Mouse (Mus musculus): ENCODE measurements around the gene Gse1.

Gene Gse1

GRCm38 (mm10) chr8:120515214-120515613 is 287.0 kb downstream of the Gse1 start:
- DNase-seq (ENCODE audit: low spot score in 2 of 2): no peak

DNA sequence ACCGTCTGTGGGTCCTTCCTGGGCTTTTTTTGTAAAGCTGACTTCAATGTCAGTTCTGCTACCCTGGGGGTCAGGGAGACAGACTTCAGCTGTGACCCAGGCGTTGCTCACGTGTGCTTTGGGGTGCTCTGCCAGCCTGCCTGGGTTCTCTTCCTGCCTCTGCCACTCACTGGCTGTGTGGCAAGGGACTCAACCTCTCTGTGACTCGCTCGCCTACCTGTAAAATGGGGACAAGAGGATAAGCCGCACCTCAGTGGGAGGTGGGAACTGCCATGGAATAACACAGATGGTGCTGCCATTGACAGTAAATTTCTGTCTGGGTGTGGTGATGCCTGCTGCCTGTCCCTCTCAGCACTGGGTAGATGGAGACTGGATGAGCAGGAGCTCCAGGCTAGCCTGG is 287.4 kb downstream of the Gse1 start:
- DNase-seq (ENCODE audit: low spot score in 2 of 2): no peak

GRCm38 (mm10) chr8:120516182-120516755 is 288.0 kb downstream of the Gse1 start:
- DNase-seq (ENCODE audit: low spot score in 2 of 2): no peak

- no peak for DNase-seq (ENCODE audit: low spot score in 2 of 2)
Observed at GRCm38 (mm10) chr8:120517666-120518410, 289.6 kb downstream of the Gse1 start.

DNA sequence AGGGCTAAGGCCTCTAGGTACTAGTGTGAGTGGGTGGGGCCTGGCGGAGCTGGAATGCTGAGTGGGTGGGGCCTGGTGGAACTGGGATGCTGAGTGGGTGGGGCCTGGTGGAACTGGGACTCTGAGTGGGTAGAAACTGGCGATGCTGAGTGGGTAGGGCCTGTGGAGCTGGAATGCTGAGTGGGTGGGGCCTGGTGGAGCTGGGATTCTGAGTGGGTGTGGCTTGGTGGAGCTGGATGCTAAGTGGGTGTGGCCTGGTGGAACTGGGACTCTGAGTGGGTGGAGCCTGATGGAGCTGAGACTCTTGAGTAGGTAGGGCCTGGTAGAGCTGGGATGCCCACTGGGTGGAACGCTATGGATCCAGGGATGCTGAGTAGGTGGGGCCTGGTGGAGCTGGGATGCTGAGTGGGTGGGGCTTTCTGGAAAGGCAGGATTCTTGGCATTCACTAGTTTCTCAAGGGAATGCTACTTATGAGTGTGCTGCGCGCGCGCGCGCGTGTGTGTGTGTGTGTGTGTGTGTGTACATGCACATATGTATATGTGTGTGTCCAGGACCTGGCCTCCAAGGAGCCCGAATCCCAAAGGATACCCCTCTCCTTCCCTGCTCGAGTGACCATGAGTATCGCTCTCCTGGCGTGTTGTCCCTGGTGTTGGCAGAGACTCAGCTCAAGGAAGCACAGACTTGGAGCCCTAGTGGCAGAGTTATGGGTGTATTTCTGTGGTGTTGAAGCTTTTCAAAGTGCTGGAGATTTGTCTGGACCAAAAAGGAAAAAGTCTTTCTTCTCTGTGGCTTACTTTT is 290.7 kb downstream of the Gse1 start:
- DNase-seq (ENCODE audit: low spot score in 2 of 2): no peak

DNA sequence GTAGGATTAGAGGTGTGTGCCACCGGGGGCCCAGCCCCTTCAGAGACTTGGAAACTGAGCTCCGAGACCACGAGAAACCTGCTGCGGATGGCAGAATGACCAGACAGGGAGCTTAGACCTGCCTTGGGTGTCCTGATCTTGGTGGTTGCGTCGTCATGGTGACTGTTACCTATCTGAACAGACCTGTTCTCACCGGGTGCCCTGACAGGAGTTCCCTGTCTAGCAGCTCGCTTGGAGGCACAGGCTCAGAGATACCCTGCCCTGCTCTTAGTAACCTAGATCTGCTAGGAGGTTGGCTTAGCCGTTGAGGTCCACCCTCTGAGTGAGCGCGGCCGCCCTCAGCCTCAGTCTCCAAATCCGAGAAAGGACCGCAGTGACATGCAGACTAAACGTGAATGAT is 292.0 kb downstream of the Gse1 start:
- DNase-seq (ENCODE audit: low spot score in 2 of 2): no peak

- DNase-seq (ENCODE audit: low spot score in 2 of 2): no peak
Observed at GRCm38 (mm10) chr8:120520707-120521590, 292.7 kb downstream of the Gse1 start.

GRCm38 (mm10) chr8:120521591-120521965 is 293.3 kb downstream of the Gse1 start:
- no peak for DNase-seq (ENCODE audit: low spot score in 2 of 2)

GRCm38 (mm10) chr8:120523641-120524040 is 295.4 kb downstream of the Gse1 start:
- no peak for DNase-seq (ENCODE audit: low spot score in 2 of 2)

DNA sequence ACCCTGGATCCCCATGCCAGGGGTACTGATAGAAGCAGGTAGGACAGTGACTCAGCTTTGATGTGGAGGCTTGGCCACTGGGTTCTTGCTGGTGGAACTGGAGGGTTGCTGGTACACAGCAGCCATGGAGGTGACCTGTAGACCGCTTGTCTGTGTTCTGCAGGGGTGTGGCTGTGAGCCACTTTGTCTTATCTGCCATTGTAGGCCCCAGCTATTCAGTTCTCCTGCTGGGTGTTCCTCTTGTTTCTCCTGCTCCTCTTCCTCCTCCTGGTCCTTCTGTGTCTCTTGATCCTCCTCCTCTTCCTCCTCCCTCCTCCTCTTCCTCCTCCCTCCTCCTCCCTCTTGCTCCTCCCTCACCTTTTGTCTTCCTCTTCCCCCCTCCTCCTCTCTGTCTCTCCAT is 296.9 kb downstream of the Gse1 start:
- no peak for DNase-seq (ENCODE audit: low spot score in 2 of 2)

DNA sequence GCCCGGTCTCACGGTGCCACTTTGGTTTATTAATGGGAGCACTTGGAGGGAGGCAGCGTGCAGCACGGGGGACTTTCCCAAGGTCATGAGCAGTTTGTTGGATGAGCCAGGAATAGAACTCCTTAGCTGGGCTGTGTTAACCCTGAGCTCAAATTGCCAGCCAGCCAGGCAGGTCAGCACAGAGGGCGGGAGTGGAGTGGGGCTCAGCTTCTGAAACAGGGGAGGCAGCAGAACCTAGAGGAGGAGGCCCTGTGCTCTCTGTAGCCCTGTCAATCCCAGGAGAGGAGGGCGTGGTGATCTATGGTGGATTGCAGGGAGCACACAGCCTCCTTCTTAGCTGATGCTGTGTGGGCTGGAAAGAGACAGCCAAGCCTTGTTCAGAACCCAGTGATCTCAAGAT is 297.6 kb downstream of the Gse1 start:
- no peak for DNase-seq (ENCODE audit: low spot score in 2 of 2)

DNA sequence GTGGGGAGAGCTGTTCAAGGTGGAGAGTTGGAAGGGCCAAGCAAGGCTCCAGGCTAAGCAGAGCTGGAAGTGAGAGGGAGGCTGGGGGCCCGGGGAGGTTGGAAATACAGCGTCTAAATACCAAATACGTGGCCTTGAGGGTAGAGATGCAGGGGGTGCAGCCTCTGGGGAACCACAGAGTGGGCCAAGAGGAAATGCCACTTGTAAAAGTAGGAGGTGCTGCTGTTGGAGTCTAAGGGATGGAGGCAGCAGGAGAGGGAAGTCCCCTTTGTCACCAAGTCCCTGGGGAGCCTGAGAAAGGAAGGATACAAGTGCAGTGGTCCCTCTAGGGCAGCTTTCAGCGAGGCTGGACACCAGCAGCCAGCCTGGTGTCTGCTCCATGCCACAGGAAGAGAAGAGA is 298.3 kb downstream of the Gse1 start:
- no peak for DNase-seq (ENCODE audit: low spot score in 2 of 2)

DNA sequence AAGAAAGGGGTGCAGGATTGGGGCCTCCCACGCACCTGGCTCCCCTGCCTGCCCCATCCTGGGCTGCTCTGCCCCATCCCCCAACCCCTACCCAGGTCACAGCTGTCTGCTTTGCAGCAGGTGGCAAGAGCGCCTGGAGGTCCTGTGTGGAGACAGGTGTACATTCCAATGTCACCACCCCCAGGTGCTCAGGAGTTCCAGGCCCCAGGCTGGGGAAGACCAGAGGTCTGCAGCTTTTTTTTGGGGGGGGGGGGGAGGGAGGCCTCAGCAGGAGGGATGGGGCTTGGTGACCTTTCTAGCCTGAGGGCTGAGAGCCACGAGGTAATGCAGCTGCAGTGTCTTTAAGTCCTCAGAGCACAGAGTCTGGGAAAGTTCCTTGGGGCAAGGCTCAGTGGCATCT is 300.1 kb downstream of the Gse1 start:
- no peak for DNase-seq (ENCODE audit: low spot score in 2 of 2)

DNA sequence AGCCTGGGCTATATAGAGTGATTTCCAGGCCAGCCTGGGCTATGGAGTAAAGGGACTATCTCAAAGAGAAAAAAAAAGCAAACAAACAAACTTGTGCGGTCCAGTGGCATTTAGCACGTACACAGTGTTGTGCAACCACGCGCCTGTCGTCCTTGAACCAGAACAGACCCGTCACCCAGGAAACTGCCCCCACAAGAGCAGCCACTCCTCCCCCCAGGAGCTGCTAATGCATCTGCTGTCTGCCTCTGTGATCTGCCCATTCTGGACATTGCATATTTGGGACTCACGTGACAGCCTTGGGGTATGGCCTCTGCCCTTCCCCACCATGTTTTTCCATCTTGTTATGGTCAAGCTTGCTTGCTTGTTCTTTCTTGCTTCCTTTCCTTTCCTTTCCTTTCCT is 301.0 kb downstream of the Gse1 start:
- DNase-seq (ENCODE audit: low spot score in 2 of 2): no peak

DNA sequence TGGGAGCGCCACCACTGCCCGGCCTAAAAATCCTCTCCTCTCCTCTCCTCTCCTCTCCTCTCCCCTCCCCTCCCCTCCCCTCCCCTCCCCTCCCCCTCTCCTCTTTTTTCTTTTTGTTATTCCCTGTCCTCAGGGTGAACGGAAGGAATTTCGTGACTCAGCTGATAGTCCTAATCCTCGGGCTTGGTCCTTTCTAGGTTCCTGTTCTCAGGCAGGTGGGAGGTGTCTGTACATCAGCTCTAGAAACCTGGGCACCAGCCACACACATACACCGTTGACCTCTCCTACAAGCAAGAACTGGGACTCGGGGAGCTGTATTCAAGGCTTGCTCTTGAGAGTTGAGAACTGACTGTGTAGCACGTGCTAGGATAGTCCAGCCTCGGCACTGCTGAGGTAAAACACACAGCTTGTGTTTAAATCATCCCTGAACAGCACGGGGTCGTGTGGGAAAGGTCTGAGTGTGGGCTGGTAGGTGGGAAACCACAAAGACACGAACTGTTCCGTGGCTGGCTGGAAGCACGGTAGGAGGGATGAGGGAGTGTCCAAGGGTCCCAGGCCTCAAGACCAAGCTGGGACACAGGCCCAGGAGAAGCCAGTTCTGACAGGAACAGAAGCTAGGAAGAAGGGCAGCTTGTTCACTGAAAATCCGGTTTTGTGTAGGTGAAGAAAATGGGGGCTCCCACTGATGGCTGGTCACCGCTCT is 302.8 kb downstream of the Gse1 start:
- DNase-seq (ENCODE audit: low spot score in 2 of 2): no peak

- DNase-seq (ENCODE audit: low spot score in 2 of 2): no peak
Observed at GRCm38 (mm10) chr8:120531775-120532516, 303.7 kb downstream of the Gse1 start.

DNA sequence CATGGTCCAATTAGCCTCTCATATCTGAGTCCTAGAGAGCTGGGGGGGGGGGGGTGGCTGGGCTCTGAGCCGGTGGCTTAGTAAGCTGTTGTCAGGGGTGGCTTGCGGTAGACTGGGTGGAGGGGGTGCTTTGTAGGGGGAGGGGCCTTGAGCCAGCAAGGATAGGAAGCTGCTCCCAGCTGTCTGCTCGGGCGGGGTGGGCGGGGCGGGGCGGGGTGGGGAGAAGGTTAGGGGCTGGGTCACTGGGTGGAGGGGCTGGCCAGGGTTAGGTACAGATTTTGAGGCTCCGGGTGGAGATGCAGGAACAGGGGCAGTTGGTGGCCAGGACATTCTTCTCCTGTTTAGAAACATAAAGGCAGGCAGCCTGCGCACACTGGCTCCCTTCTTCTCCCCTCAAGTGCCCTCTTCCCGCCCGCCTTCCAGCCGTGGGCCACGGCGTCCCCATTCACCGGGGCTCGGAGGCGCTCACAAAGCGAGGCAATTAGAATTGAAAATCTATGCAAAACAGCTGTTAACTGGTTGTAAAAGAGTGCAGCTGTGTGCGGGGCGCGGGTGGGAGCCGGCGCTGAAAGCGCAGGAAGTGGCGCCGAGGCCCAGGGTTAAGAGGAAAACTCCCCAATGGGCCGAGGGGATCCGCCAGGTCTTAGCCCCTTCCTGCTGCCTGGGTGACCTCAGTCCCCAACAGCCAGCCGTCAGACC is 304.4 kb downstream of the Gse1 start:
- DNase-seq (ENCODE audit: low spot score in 2 of 2): peak in 1 of 2 experiments; percentile 74

- no peak for DNase-seq (ENCODE audit: low spot score in 2 of 2)
Observed at GRCm38 (mm10) chr8:120533380-120533779, 305.1 kb downstream of the Gse1 start.

DNA sequence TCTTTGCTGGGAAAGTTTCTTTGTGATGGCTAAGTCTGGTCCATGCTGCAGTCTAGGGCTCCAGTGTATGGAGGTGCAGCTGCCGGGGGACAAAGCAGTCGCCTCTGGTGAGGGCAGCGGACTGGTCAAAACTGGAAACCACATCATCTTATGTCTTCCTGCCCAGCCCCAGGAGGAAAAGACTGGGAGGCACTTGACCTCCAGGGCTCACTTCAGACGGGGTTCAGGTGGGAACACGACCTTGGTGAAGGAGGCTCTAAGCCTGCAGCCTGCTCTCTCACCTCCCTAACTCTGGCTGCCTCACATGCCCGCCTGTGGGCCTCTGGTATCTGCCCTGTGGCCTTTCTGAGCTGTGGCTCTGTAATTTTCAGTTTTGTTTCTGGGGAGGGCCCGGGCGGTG is 305.8 kb downstream of the Gse1 start:
- DNase-seq (ENCODE audit: low spot score in 2 of 2): no peak

All from spleen, postnatal 4 days (tissue).